Mouse (Mus musculus): ENCODE data around the gene Cfap45.

The Cfap45 gene

DNA sequence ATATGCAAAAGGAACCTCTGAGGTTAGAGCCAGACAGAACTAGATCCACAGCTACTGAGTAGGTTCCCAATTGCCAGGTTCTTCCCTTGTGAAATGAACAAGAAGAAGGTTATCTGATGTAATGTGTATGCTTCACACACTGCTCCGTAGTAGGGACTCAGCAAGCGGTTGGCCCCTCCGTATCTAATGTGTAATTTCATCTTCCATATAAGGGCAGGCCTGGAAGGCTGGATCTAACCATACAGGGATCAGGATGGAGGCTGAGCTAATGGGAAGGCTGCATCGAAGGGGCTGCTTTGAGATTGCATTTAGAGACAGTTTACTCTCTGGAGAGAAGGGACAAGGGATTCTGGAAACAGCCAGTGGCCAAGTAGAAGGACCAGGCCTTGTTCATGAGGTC, 47.2 kb downstream of the Cfap45 start:
- no peak for DNase-seq

DNA sequence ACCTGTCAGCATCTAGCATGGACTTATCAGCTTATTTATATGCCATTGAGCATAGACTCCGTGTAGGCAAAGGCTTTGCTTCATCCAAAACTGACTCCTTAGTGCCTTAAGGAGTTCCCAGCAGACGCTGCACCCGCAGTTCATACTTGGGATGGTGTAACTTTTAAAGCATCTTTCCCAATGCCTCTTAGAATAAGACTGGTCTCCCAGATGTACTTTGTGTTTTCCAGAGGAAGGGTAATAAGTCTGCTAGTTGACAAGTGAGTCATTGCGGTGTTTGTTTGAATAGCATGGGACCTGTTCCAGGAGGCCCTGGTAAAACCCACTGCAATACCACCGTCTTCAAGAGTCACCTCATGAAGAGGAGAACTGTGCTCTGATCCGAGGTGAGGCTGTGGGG, 59.5 kb downstream of the Cfap45 start:
- no peak for DNase-seq

DNA sequence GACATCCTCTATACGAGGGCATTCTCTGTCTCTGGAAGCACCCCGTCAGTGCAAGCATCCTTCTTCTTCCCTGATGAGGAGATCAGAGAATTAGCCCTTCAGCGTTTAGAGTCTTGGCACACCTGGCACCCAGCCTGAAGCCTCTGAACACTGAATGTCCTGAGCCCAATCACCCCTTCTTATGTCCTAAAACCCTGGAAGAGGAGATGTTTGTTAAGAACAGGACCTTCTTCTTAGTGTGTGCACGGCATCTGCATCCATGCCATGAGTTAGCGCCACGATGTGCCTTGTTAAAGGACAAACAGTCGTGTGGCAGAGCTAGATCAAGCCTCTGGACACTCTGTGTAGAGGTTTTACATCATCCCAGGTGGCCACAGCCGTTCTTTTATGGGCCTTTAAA, 61.8 kb downstream of the Cfap45 start:
- no peak for DNase-seq

DNA sequence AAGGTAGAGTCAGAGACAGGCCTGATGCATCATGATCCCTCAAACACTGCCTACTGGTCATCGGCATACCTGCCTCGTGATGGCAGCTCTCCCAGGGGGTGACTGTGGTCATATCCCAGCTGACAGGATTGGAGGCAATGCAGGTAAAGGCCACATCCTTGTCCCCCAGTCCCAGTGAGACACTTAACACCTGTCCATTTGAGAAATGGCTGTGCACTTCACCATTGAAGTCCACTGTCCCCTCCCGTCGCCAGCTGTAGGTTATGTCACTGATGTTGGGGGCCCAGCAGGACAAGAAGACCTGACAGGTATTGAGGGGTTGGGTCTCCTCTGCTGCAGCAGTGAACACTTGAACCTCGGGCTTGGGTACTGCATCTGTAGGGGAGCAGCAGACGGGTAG, 63.7 kb downstream of the Cfap45 start:
- DNase-seq: no peak

DNA sequence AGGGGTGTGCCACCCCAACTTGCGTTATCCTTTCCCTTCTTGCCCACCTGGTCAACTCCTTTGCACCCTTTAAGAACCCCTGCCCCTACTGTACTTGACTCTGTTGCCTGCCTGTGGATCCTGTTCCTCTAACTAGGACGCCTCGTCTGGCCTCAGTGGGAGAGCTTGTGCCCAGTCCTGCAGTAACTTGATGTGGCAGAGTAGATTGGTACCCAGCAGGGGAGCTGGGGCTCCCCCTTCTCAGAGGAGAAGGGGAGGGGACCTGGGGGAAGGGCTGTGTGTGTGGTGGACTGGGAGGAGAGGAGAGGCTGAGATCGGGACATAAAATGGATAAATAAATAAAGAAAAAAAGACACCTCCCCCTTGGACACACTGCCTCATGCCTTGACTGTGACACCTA, 64.4 kb downstream of the Cfap45 start:
- DNase-seq: no peak

DNA sequence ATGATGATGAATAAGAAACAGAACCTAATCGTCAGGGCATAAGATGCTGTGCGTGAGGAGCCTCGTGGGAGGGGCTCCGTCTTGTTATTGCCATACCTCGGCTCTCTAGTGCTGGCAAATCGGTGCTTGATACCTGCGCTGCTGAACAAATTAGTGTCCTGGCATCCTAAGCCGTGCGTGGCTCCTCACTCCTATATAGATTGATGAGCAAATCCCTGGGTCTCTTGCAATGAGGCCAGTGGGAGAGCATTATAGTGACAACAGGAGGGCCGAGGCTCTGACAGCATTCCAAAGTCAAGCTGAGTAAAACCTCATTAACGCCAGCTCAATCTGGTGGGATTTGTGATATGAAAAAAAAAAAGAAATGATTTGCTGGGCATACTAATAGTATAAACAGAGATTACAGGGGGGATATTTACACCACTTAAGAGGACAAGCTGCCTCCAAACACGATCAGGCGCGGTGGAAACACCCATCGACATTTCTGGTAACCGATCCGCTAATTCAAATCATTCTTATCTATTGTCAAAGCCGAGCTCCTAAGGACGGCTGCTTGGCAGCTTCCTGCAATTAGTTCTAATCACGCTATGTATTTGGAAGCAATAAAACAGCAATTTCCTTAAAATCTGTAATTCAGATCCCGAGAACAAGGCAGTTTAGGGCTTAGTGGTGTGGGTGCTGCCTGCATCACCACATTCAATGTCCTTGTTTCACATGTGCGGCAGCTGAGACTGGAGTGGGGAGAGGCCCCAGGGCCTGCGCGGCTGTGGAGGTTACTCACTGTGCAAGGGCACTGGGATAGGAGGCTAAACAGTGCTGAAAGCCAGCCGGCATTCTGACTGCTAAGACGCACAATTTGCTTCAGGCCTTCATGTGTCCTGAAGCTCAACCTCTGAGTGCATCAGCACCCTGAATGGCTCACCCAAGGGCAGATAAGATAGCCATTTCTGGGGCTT, 65.3 kb downstream of the Cfap45 start:
- no peak for DNase-seq

DNA sequence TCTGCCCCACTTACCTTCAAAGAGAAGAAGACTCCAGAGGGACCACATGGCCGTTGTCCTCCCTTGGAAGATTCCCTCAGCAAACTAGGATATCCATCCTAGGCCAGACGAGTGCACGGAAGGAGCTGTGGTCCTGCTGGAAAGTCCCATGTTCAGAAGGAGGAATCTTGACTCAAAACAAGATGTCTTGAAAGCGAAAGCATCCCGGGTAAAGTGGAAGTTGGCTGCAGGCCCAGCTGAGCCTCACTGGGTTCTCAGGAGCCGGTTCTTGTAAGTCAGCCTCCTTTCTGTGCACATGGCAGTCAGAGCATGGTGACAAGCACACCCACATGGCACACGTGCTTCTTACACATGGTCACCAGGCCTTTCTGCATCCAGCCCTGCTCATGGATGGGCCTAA, 69.8 kb downstream of the Cfap45 start, which contains the start of gene Slamf8:
Gene Slamf8 (minus strand): TSS at position 184 of the 400 bp plus-strand sequence.
- DNase-seq: no peak

DNA sequence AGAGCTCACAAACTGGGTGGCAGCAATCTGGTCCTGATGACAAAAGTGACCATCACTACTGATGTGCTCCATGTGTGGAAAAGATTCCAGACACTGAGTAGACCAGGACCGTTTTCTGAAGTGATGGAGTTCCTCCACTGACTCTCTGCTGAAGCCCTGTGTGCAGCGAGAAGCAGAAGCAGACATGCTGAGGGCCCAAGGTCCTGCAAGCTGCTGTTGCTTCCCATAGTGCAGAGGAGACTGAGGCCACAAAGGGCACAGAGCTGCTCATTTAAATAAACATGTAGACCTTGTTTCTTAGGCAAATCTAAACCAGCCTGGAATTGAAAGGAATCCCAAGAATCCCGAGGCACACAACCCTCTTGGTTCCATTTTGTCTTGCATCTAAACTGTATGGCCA, 72.7 kb downstream of the Cfap45 start:
- DNase-seq: no peak

DNA sequence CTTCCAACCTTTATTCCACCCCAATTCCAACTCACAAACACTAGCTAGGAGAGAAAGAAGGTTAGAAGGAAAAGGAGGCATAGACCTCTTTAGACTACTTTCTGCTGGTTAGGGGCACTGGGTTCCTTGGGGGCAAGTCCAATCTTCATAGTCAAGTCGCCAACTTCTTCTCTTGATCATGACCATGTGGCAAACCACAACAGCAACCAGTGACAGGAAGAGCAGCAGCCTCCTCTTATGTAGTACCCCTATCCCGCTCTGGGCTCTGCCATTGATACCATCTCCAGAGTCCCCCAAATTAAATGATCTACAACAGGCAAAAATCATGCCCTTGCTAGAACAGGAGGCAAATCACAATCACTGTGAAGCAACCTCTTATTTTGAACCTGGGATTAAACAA, 73.4 kb downstream of the Cfap45 start:
- DNase-seq: no peak

DNA sequence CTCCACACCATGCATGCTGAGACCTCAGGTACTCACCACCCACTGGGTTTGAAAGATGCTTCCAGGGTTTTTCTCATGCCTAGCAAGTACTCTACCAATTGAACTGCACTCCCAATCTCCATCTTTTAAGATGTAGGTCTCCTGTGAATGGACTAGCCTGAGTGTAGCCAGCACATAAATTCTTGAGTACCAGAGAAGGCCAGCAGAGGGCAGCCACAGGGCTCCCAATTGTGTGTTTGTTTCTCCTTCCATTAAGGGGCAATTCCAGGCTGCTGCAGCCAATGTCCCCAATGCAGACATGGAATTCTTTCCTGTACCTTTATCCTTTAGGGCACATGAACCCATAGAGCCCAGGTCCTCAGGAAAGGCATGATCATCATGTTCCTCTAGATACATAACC, 73.9 kb downstream of the Cfap45 start:
- no peak for DNase-seq
